Comparison of ENCODE assay signal across 8 mouse cellular contexts in genomic region chr12:80146227-80147223, GRCm38 (mm10). TPM values are rescaled to one million over a fixed set of nuclear protein-coding genes. Genes with fewer than 3 reads are reported as not detected.
DNase-seq lines count a peak whose midpoint lies in the region; ATAC-seq lines count a peak whose summit lies in the region.

No protein-coding gene starts in this region.

- H3K9me3 ChIP-seq in intestine, embryonic 16.5 days (ENCODE audit: control insufficient read depth, low read length) = no peaks in the 10 kb centered on the region

- H3K27me3 ChIP-seq in intestine, embryonic 16.5 days (replicated peaks; ENCODE audit: control insufficient read depth, insufficient read depth, low read length) = no peaks in the 10 kb centered on the region

- peak overlapping the region; percentile 62 for H3K27ac ChIP-seq in intestine, embryonic 16.5 days (ENCODE audit: low read length)

- no peaks in the 10 kb centered on the region for H3K36me3 ChIP-seq in intestine, embryonic 16.5 days (ENCODE audit: control insufficient read depth, insufficient read depth, low read length)

- H3K4me1 ChIP-seq in intestine, embryonic 16.5 days (ENCODE audit: control insufficient read depth, insufficient read depth, low read length) = peaks cover 8% of the 10 kb centered on the region

- DNase-seq in urinary bladder, postnatal 14 days (ENCODE audit: low spot score) = peak; percentile 82
- DNase-seq in urinary bladder, adult 2 months (ENCODE audit: low spot score) = no peak
- DNase-seq in cerebellum, postnatal 14 days = peak; percentile 81 to 91
- DNase-seq in frontal cortex, postnatal 36 days (ENCODE audit: low spot score in 2 of 2) = peak; percentile 61 to 72
- peak; percentile 81 for DNase-seq in liver
- DNase-seq in testis, postnatal 10 days (ENCODE audit: low spot score) = peak; percentile 89

- no peak overlapping the region for H3K4me3 ChIP-seq in intestine, embryonic 16.5 days (ENCODE audit: low read length)

- H3K9ac ChIP-seq in intestine, embryonic 16.5 days (ENCODE audit: low read depth, low read length) = no peak overlapping the region

- no peak overlapping the region for H3K4me2 ChIP-seq in intestine, embryonic 16.5 days (ENCODE audit: low read depth, low read length)

- peak; percentile 74 for ATAC-seq in intestine, embryonic 16.5 days
- ATAC-seq in monocyte, adult 5-6 weeks (replicated peaks; ENCODE audit: insufficient number of reproducible peaks, low FRiP score, low TSS enrichment, poor library complexity, severe bottlenecking) = peak; percentile 59; the same call in 1 of the 2 replicates

- WGBS in intestine, embryonic 16.5 days = 36% methylated on average over 21 of the region's 21 CpGs

RNA-seq across cellular contexts. Expression of gene Zfp36l1, which starts 33.7 kb away (rescaled TPM):
- 141 and 167 TPM in 2 replicates for polyA plus RNA-seq in urinary bladder, adult 2 months (2012; rRNA removed)
- polyA plus RNA-seq in intestine, embryonic 16.5 days (2015; fragmentation: Nextera tagmentation; extraction: Ambion mirVana) = 79.7 and 89.1 TPM in 2 replicates
- 42.9 to 74.7 TPM (median 44.7 TPM) in 3 replicates for total RNA-seq in monocyte, adult 5-6 weeks (2017)
